Mouse (Mus musculus) embryonic facial prominence, embryonic 15.5 days (tissue): ENCODE data around the gene Nuf2. TPM values are rescaled to one million over a fixed set of nuclear protein-coding genes. Genes with fewer than 3 reads are reported as not detected.
A peak's percentile ranks its signal among the peaks of the same experiment; 100 is the strongest.

Experiments used
- ATAC-seq: fragments of 200-750 bp; cut with Nextera tagmentation; 2 replicates; pipeline ENCODE4 v1.8.0; 2017; ENCODE audit warnings: low read depth, moderate TSS enrichment; ENCODE audit not compliant: insufficient number of reproducible peaks, low FRiP score, low TSS enrichment
- H3K27ac ChIP-seq: fragments of 300-500 bp; sonication (generic); replicated peaks from 2 replicates; pipeline ENCODE4 v1.5.1; 2015; ENCODE audit warnings: mild to moderate bottlenecking, inconsistent platforms
- H3K27me3 ChIP-seq: fragments of 300-500 bp; sonication (generic); 2 replicates; pipeline ENCODE4 v1.6.1; 2015; ENCODE audit warnings: inconsistent platforms
- H3K36me3 ChIP-seq: fragments of 300-500 bp; sonication (generic); 2 replicates; pipeline ENCODE4 v1.6.1; 2015; ENCODE audit warnings: mild to moderate bottlenecking, inconsistent platforms
- H3K4me1 ChIP-seq: fragments of 300-500 bp; sonication (generic); 2 replicates; pipeline ENCODE4 v1.6.1; 2015; ENCODE audit warnings: inconsistent platforms
- H3K4me2 ChIP-seq: fragments of 300-500 bp; sonication (generic); replicated peaks from 2 replicates; pipeline ENCODE4 v1.6.1; 2015; ENCODE audit warnings: mild to moderate bottlenecking, inconsistent platforms
- H3K4me3 ChIP-seq: fragments of 300-500 bp; sonication (generic); replicated peaks from 2 replicates; pipeline ENCODE4 v1.5.1; 2015; ENCODE audit warnings: mild to moderate bottlenecking, inconsistent platforms
- H3K9ac ChIP-seq: fragments of 300-500 bp; sonication (generic); 2 replicates; pipeline ENCODE4 v1.6.1; 2015; ENCODE audit warnings: inconsistent platforms
- H3K9me3 ChIP-seq: fragments of 300-500 bp; sonication (generic); replicated peaks from 2 replicates; pipeline ENCODE4 v1.6.1; 2016; ENCODE audit warnings: inconsistent platforms
- WGBS: fragments of 180-500 bp; shearing (Covaris S2); methylation state at CpG from one replicate; pipeline ENCODE4 v1.1.7; 2015; 5-methylcytosine and 5-hydroxymethylcytosine counted together
- polyA plus RNA-seq: library from polyadenylated mRNA; unstranded; fragments of >200 nt; fragmentation: Nextera tagmentation; extraction: Ambion mirVana; gene quantifications from 2 replicates; pipeline ENCODE4 v1.2.1, GENCODE M21; 2015

Nuf2 gene
- polyA plus RNA-seq, 1 experiment from 2014 or later, result 41.4 TPM

GRCm38 (mm10) chr1:169462386-169463115 is 68.7 kb downstream of the Nuf2 start:
- H3K36me3 ChIP-seq, result no peaks in the 10 kb centered on the region
- no peak overlapping the region for H3K4me3 ChIP-seq
- H3K4me1 ChIP-seq, result peaks cover 7% of the 10 kb centered on the region; the same call in 1 of the 2 replicates
- H3K4me2 ChIP-seq, result no peak overlapping the region
- no peaks in the 10 kb centered on the region for H3K9me3 ChIP-seq
- no peak overlapping the region for H3K9ac ChIP-seq
- 61% methylated on average over 15 of the region's 15 CpGs for WGBS
- H3K27ac ChIP-seq, result no peak overlapping the region
- no peak for ATAC-seq
- H3K27me3 ChIP-seq, result no peaks in the 10 kb centered on the region

GRCm38 (mm10) chr1:169459071-169459782 is 72.0 kb downstream of the Nuf2 start:
- WGBS, result 21% methylated on average over 11 of the region's 11 CpGs
- H3K4me2 ChIP-seq, result peak overlapping the region; percentile 33
- no peaks in the 10 kb centered on the region for H3K27me3 ChIP-seq
- no peaks in the 10 kb centered on the region for H3K9me3 ChIP-seq
- ATAC-seq, result peak; percentile 51; the same call in 1 of the 2 replicates
- H3K4me1 ChIP-seq, result peaks cover 7% of the 10 kb centered on the region; the same call in 1 of the 2 replicates
- no peak overlapping the region for H3K27ac ChIP-seq
- H3K4me3 ChIP-seq, result no peak overlapping the region
- H3K36me3 ChIP-seq, result no peaks in the 10 kb centered on the region
- no peak overlapping the region for H3K9ac ChIP-seq

Other genes with a start within 250 kb of the Nuf2 start
- gene Rgs5, start 124.0 kb upstream of the Nuf2 start, polyA plus RNA-seq, result 11.1 and 11.6 TPM in 2 replicates
- 3.3 and 3.6 TPM in 2 replicates for gene Rgs4, start 216.2 kb upstream of the Nuf2 start, polyA plus RNA-seq